Mouse (Mus musculus): ENCODE results near the gene Lypd6b. TPM values are rescaled to one million over a fixed set of nuclear protein-coding genes. Genes with fewer than 3 reads are reported as not detected.
A peak's percentile ranks its signal among the peaks of the same experiment; 100 is the strongest.

Gene Lypd6b
- polyA plus RNA-seq, 1 experiment from 2014 or later = 8.9 TPM

- no peak for TF ChIP-seq CTCF (IDR thresholded peaks at IDR 0.05; ENCODE audit: low read depth)
- DNase-seq (ENCODE audit: low spot score) = no peak
- no peaks in the 10 kb centered on the region for H3K27me3 ChIP-seq (ENCODE audit: insufficient read depth, low read length)
- H3K4me1 ChIP-seq (replicated peaks; ENCODE audit: insufficient read depth, low read length) = no peaks in the 10 kb centered on the region
- WGBS = 90% methylated on average over 9 of the region's 9 CpGs
- no peak overlapping the region for H3K9ac ChIP-seq (ENCODE audit: low read depth, low read length)
- ATAC-seq (replicated peaks; ENCODE audit: low FRiP score, low read depth) = no peak
- no peak overlapping the region for H3K4me2 ChIP-seq (ENCODE audit: low read length)
- H3K36me3 ChIP-seq (ENCODE audit: insufficient read depth, low read length) = no peaks in the 10 kb centered on the region
- no peak overlapping the region for H3K27ac ChIP-seq
- no peaks in the 10 kb centered on the region for H3K9me3 ChIP-seq (replicated peaks; ENCODE audit: low read length)
- H3K4me3 ChIP-seq (replicated peaks; ENCODE audit: low read depth, low read length) = no peak overlapping the region
Observed at GRCm38 (mm10) chr2:49868116-49868858, 80.8 kb downstream of the Lypd6b start.

DNA sequence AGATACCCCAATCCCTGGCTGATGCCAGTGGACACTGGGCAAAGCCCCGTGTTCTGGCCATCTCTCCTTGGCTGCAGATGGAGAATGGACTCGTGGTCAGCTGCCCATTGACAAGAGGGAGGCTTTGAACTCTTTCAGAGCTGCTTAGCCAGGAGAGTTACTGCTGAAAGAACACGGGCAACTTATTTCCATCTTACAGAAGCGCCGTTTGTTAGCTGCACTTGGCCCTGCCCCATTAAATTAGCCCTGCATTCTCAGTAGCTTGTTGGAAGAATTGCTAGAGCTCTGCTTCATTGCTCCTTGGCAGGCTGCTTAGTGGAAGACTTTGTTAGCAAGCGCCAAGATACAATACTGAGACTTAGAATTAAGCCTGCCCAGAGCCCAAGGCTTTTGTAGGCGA lies 81.6 kb downstream of the Lypd6b start:
- no peak overlapping the region for H3K9ac ChIP-seq (ENCODE audit: low read depth, low read length)
- DNase-seq (ENCODE audit: low spot score) = no peak
- no peak overlapping the region for H3K27ac ChIP-seq
- 69% methylated on average over 7 of the region's 7 CpGs for whole genome bisulfite sequencing
- no peak for TF ChIP-seq CTCF (IDR thresholded peaks at IDR 0.05; ENCODE audit: low read depth)
- no peaks in the 10 kb centered on the region for H3K36me3 ChIP-seq (ENCODE audit: insufficient read depth, low read length)
- no peaks in the 10 kb centered on the region for H3K4me1 ChIP-seq (replicated peaks; ENCODE audit: insufficient read depth, low read length)
- H3K4me2 ChIP-seq (ENCODE audit: low read length) = no peak overlapping the region
- H3K9me3 ChIP-seq (replicated peaks; ENCODE audit: low read length) = no peaks in the 10 kb centered on the region
- ATAC-seq (replicated peaks; ENCODE audit: low FRiP score, low read depth) = no peak
- H3K4me3 ChIP-seq (replicated peaks; ENCODE audit: low read depth, low read length) = no peak overlapping the region
- H3K27me3 ChIP-seq (ENCODE audit: insufficient read depth, low read length) = no peaks in the 10 kb centered on the region

DNA sequence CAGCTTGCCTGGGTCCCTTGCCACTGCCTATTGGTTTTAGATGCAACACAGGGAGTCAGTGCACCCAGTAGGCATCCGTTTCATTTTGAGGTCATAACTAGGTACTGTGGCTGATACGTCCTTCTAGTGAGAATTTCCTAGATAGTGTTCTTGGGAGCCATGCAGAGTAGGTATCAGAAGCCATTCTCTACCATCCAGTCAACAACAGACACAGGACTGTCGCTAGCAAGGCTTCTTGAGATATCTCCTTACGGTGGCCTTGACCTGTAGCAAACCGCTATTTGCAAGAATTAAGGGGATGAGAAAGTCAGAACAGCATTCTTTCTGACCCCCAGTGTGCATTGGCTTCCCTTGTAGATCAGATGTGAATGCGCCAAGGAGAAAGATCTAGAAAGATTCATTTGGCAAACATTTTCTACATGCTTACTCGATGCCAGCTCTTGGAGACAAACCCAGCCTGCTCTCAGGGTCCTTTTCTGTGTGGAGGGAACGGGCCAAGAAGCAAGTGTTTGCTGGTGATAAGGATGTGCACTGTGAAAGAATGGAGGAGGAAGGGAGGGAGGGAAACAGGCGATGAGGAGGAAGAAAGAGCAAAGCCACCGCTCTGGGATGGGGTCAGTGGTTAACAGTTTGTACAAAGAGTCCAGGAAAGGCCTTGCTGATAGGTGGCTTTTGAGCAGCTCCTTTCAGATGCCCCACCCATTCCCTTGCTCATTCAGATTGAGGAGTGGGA lies 82.5 kb downstream of the Lypd6b start:
- Histone ChIP-seq H3K4me3 (replicated peaks; ENCODE audit: low read depth, low read length) (no peak overlapping the region), H3K9me3 (replicated peaks; ENCODE audit: low read length) (no peaks in the 10 kb centered on the region), H3K27ac (no peak overlapping the region), H3K9ac (ENCODE audit: low read depth, low read length) (no peak overlapping the region), H3K36me3 (ENCODE audit: insufficient read depth, low read length) (no peaks in the 10 kb centered on the region), H3K4me1 (replicated peaks; ENCODE audit: insufficient read depth, low read length) (no peaks in the 10 kb centered on the region), H3K27me3 (ENCODE audit: insufficient read depth, low read length) (no peaks in the 10 kb centered on the region), H3K4me2 (ENCODE audit: low read length) (no peak overlapping the region)
- no peak for TF ChIP-seq CTCF (IDR thresholded peaks at IDR 0.05; ENCODE audit: low read depth)
- DNase-seq (ENCODE audit: low spot score) (no peak), ATAC-seq (replicated peaks; ENCODE audit: low FRiP score, low read depth) (no peak)
- 85% methylated on average over 10 of the region's 10 CpGs for WGBS

DNA sequence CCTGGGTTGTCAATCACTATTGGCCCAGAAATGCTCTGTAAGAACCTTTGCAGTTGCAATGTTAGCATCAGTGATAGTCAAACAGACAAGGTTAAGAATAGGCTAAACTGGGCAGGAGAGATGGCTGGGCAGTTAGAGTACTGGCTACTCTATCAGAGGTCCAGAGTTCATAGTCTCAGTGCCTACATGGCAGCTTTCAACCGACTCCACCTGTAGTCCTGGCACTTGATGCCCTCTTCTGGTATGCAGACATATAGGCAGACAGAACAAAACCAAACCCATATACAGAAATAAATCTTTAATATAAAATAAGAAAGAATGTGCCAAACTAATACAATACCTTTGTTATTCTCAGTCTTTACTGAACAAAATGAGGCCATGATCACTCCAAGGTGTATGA lies 83.5 kb downstream of the Lypd6b start:
- Histone ChIP-seq H3K4me1 (replicated peaks; ENCODE audit: insufficient read depth, low read length) (no peaks in the 10 kb centered on the region), H3K27ac (no peak overlapping the region), H3K36me3 (ENCODE audit: insufficient read depth, low read length) (no peaks in the 10 kb centered on the region), H3K27me3 (ENCODE audit: insufficient read depth, low read length) (no peaks in the 10 kb centered on the region), H3K9me3 (replicated peaks; ENCODE audit: low read length) (no peaks in the 10 kb centered on the region), H3K4me3 (replicated peaks; ENCODE audit: low read depth, low read length) (no peak overlapping the region), H3K9ac (ENCODE audit: low read depth, low read length) (no peak overlapping the region), H3K4me2 (ENCODE audit: low read length) (no peak overlapping the region)
- no peak for DNase-seq (ENCODE audit: low spot score)
- peak; percentile 30; the same call in 1 of the 2 replicates for TF ChIP-seq CTCF (IDR thresholded peaks at IDR 0.05; ENCODE audit: low read depth)
- no peak for ATAC-seq (replicated peaks; ENCODE audit: low FRiP score, low read depth)
- WGBS = 74% methylated on average over 1 of the region's 1 CpGs

DNA sequence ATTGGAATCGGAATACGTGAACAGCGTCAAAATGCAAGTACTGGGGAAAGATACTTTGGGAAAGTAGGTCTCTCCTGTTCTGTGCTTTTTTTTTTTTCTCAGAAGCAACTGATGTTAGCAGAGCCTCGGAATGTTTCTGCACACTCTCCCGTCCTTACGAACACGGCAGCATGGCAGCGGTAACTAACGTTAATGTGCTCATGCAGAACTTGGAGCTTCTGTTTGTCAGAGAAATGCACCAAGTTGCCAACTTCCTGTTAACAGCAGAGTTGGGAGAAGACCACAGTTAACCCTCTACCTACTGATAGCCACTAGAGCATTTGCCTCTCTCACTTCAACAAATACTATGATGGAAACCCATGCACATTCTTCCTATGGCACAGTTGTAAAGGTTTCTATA lies 93.0 kb downstream of the Lypd6b start:
- 55% methylated on average over 9 of the region's 9 CpGs for WGBS
- no peaks in the 10 kb centered on the region for H3K27me3 ChIP-seq (ENCODE audit: insufficient read depth, low read length)
- H3K4me1 ChIP-seq (replicated peaks; ENCODE audit: insufficient read depth, low read length) = no peaks in the 10 kb centered on the region
- no peak overlapping the region for H3K9ac ChIP-seq (ENCODE audit: low read depth, low read length)
- H3K4me3 ChIP-seq (replicated peaks; ENCODE audit: low read depth, low read length) = no peak overlapping the region
- H3K9me3 ChIP-seq (replicated peaks; ENCODE audit: low read length) = no peaks in the 10 kb centered on the region
- no peak overlapping the region for H3K4me2 ChIP-seq (ENCODE audit: low read length)
- H3K36me3 ChIP-seq (ENCODE audit: insufficient read depth, low read length) = no peaks in the 10 kb centered on the region
- no peak for TF ChIP-seq CTCF (IDR thresholded peaks at IDR 0.05; ENCODE audit: low read depth)
- no peak overlapping the region for H3K27ac ChIP-seq
- no peak for ATAC-seq (replicated peaks; ENCODE audit: low FRiP score, low read depth)
- no peak for DNase-seq (ENCODE audit: low spot score)

GRCm38 (mm10) chr2:49881002-49881401 lies 93.5 kb downstream of the Lypd6b start:
- Histone ChIP-seq H3K4me3 (replicated peaks; ENCODE audit: low read depth, low read length) (no peak overlapping the region), H3K36me3 (ENCODE audit: insufficient read depth, low read length) (no peaks in the 10 kb centered on the region), H3K4me2 (ENCODE audit: low read length) (no peak overlapping the region), H3K27ac (no peak overlapping the region), H3K9ac (ENCODE audit: low read depth, low read length) (no peak overlapping the region), H3K4me1 (replicated peaks; ENCODE audit: insufficient read depth, low read length) (no peaks in the 10 kb centered on the region), H3K9me3 (replicated peaks; ENCODE audit: low read length) (no peaks in the 10 kb centered on the region), H3K27me3 (ENCODE audit: insufficient read depth, low read length) (no peaks in the 10 kb centered on the region)
- no peak for TF ChIP-seq CTCF (IDR thresholded peaks at IDR 0.05; ENCODE audit: low read depth)
- WGBS = 76% methylated on average over 1 of the region's 1 CpGs
- ATAC-seq (replicated peaks; ENCODE audit: low FRiP score, low read depth) (no peak), DNase-seq (ENCODE audit: low spot score) (no peak)
